Mouse (Mus musculus): ENCODE measurements at regions not wholly inside any gene's neighbourhood (a gene's known extent, or its start where the extent isn't known, plus 50 kb on each side); places are given as distances from the start of the nearest gene placed in this dataset.
A peak's percentile ranks its signal among the peaks of the same experiment; 100 is the strongest.

- Histone ChIP-seq H3K27ac (replicated peaks; ENCODE audit: low read depth, low read length) (no peak overlapping the region), H3K4me3 (replicated peaks; ENCODE audit: low read length) (peak overlapping the region; percentile 82), H3K36me3 (ENCODE audit: control insufficient read depth, insufficient read depth, low read length) (no peaks in the 10 kb centered on the region), H3K27me3 (ENCODE audit: control insufficient read depth, insufficient read depth, low read length) (no peaks in the 10 kb centered on the region), H3K9ac (ENCODE audit: low read depth, low read length, severe bottlenecking) (peak overlapping the region; percentile 86; the same call in 1 of the 2 replicates), H3K4me1 (ENCODE audit: control insufficient read depth, insufficient read depth, low read length) (peaks cover 21% of the 10 kb centered on the region), H3K4me2 (replicated peaks; ENCODE audit: low read depth, low read length, severe bottlenecking) (peak overlapping the region; percentile 97), H3K9me3 (ENCODE audit: control insufficient read depth, low read length) (no peaks in the 10 kb centered on the region)
- DNase-seq (ENCODE audit: low spot score) (no peak), ATAC-seq (ENCODE audit: low FRiP score, low read depth) (no peak)
- 5% methylated on average over 6 of the region's 6 CpGs for WGBS
- no peak for TF ChIP-seq POLR2A (IDR thresholded peaks at IDR 0.05; ENCODE audit: borderline replicate concordance, extremely low read depth, insufficient read depth, insufficient read length)
Observed at GRCm38 (mm10) chr9:67631741-67632243, 72.3 kb upstream of the Tln2 start.

GRCm38 (mm10) chr9:67632521-67633025, 73.1 kb upstream of the Tln2 start:
- ATAC-seq (ENCODE audit: low FRiP score, low read depth): peak; percentile 45
- no peaks in the 10 kb centered on the region for H3K36me3 ChIP-seq (ENCODE audit: control insufficient read depth, insufficient read depth, low read length)
- H3K4me1 ChIP-seq (ENCODE audit: control insufficient read depth, insufficient read depth, low read length): peaks cover 21% of the 10 kb centered on the region
- WGBS: 0% methylated on average over 15 of the region's 40 CpGs
- H3K4me2 ChIP-seq (replicated peaks; ENCODE audit: low read depth, low read length, severe bottlenecking): peak overlapping the region; percentile 97
- 0 out of 2 replicates have a peak overlapping the region, but pooled peaks have one; percentile 3 for H3K27ac ChIP-seq (replicated peaks; ENCODE audit: low read depth, low read length)
- no peak for DNase-seq (ENCODE audit: low spot score)
- peak overlapping the region; percentile 82 for H3K4me3 ChIP-seq (replicated peaks; ENCODE audit: low read length)
- peak overlapping the region; percentile 86 for H3K9ac ChIP-seq (ENCODE audit: low read depth, low read length, severe bottlenecking)
- H3K27me3 ChIP-seq (ENCODE audit: control insufficient read depth, insufficient read depth, low read length): no peaks in the 10 kb centered on the region
- no peak for TF ChIP-seq POLR2A (IDR thresholded peaks at IDR 0.05; ENCODE audit: borderline replicate concordance, extremely low read depth, insufficient read depth, insufficient read length)
- no peaks in the 10 kb centered on the region for H3K9me3 ChIP-seq (ENCODE audit: control insufficient read depth, low read length)

GRCm38 (mm10) chr9:67633026-67633741, 73.7 kb upstream of the Tln2 start:
- TF ChIP-seq POLR2A (IDR thresholded peaks at IDR 0.05; ENCODE audit: borderline replicate concordance, extremely low read depth, insufficient read depth, insufficient read length): no peak
- DNase-seq (ENCODE audit: low spot score) (peak; percentile 14), ATAC-seq (ENCODE audit: low FRiP score, low read depth) (peak; percentile 46)
- peaks cover 21% of the 10 kb centered on the region for H3K4me1 ChIP-seq (ENCODE audit: control insufficient read depth, insufficient read depth, low read length)
- H3K4me2 ChIP-seq (replicated peaks; ENCODE audit: low read depth, low read length, severe bottlenecking): peak overlapping the region; percentile 97
- H3K4me3 ChIP-seq (replicated peaks; ENCODE audit: low read length): peak overlapping the region; percentile 82
- WGBS: 0% methylated on average over 50 of the region's 50 CpGs
- peak overlapping the region; percentile 77 for H3K27ac ChIP-seq (replicated peaks; ENCODE audit: low read depth, low read length)
- no peaks in the 10 kb centered on the region for H3K36me3 ChIP-seq (ENCODE audit: control insufficient read depth, insufficient read depth, low read length)
- no peaks in the 10 kb centered on the region for H3K9me3 ChIP-seq (ENCODE audit: control insufficient read depth, low read length)
- H3K27me3 ChIP-seq (ENCODE audit: control insufficient read depth, insufficient read depth, low read length): no peaks in the 10 kb centered on the region
- H3K9ac ChIP-seq (ENCODE audit: low read depth, low read length, severe bottlenecking): peak overlapping the region; percentile 86

GRCm38 (mm10) chr9:67633761-67634441, 74.4 kb upstream of the Tln2 start:
- peak; percentile 73 for DNase-seq (ENCODE audit: low spot score)
- TF ChIP-seq POLR2A (IDR thresholded peaks at IDR 0.05; ENCODE audit: borderline replicate concordance, extremely low read depth, insufficient read depth, insufficient read length): peak; percentile 71; the same call in 1 of the 2 replicates

GRCm38 (mm10) chr9:67646820-67647219, 87.3 kb upstream of the Tln2 start:
- 88% methylated on average over 2 of the region's 2 CpGs for WGBS

More at GRCm38 (mm10) chr9:67633761-67634441, 74.4 kb upstream of the Tln2 start:
- Histone ChIP-seq H3K9ac (ENCODE audit: low read depth, low read length, severe bottlenecking) (peak overlapping the region; percentile 86), H3K4me1 (ENCODE audit: control insufficient read depth, insufficient read depth, low read length) (peaks cover 21% of the 10 kb centered on the region), H3K4me2 (replicated peaks; ENCODE audit: low read depth, low read length, severe bottlenecking) (peak overlapping the region; percentile 97), H3K27ac (replicated peaks; ENCODE audit: low read depth, low read length) (peak overlapping the region; percentile 77), H3K27me3 (ENCODE audit: control insufficient read depth, insufficient read depth, low read length) (no peaks in the 10 kb centered on the region), H3K9me3 (ENCODE audit: control insufficient read depth, low read length) (no peaks in the 10 kb centered on the region), H3K4me3 (replicated peaks; ENCODE audit: low read length) (peak overlapping the region; percentile 82), H3K36me3 (ENCODE audit: control insufficient read depth, insufficient read depth, low read length) (no peaks in the 10 kb centered on the region)
- WGBS: under 1% methylated on average over 60 of the region's 61 CpGs
- ATAC-seq (ENCODE audit: low FRiP score, low read depth): peak; percentile 75

More at GRCm38 (mm10) chr9:67646820-67647219, 87.3 kb upstream of the Tln2 start:
- Histone ChIP-seq H3K4me3 (replicated peaks; ENCODE audit: low read length) (no peak overlapping the region), H3K4me2 (replicated peaks; ENCODE audit: low read depth, low read length, severe bottlenecking) (no peak overlapping the region), H3K9me3 (ENCODE audit: control insufficient read depth, low read length) (no peaks in the 10 kb centered on the region), H3K9ac (ENCODE audit: low read depth, low read length, severe bottlenecking) (no peak overlapping the region), H3K27me3 (ENCODE audit: control insufficient read depth, insufficient read depth, low read length) (no peaks in the 10 kb centered on the region), H3K4me1 (ENCODE audit: control insufficient read depth, insufficient read depth, low read length) (no peaks in the 10 kb centered on the region), H3K27ac (replicated peaks; ENCODE audit: low read depth, low read length) (no peak overlapping the region), H3K36me3 (ENCODE audit: control insufficient read depth, insufficient read depth, low read length) (no peaks in the 10 kb centered on the region)
- no peak for TF ChIP-seq POLR2A (IDR thresholded peaks at IDR 0.05; ENCODE audit: borderline replicate concordance, extremely low read depth, insufficient read depth, insufficient read length)
- DNase-seq (ENCODE audit: low spot score): no peak
- no peak for ATAC-seq (ENCODE audit: low FRiP score, low read depth)

All from limb, embryonic 14.5 days (tissue).